Mouse (Mus musculus) adrenal gland, postnatal 4 days (tissue): ENCODE data around the gene Rab1a. TPM values are rescaled to one million over a fixed set of nuclear protein-coding genes. Genes with fewer than 3 reads are reported as not detected.

Source experiments
- DNase-seq, 2 experiments: peaks; one replicate each; pipeline ENCODE4 v3.0.0; 2021 to 2022; ENCODE audit warnings: low spot score in 2 of 2, mixed read lengths in 2 of 2
- total RNA-seq, 2 experiments: library from RNA; stranded (reverse); gene quantifications; 2 replicates each; pipeline ENCODE4 v1.2.3; 2021

The Rab1a gene
- total RNA-seq, 2 experiments from 2014 or later: 153 to 164 TPM

- no peak for DNase-seq
These were observed 45.4 kb downstream of the Rab1a start for GRCm38 (mm10) chr11:20246616-20247015.

GRCm38 (mm10) chr11:20247146-20247855, 46.1 kb downstream of the Rab1a start:
- DNase-seq: no peak

GRCm38 (mm10) chr11:20248277-20248676, 47.0 kb downstream of the Rab1a start:
- DNase-seq: no peak

- peak in 1 of 2 experiments; percentile 24 for DNase-seq
These were observed 47.6 kb downstream of the Rab1a start for GRCm38 (mm10) chr11:20248840-20249239.

- DNase-seq: peak; percentile 82 to 90
These were observed 48.3 kb downstream of the Rab1a start, which contains the start of gene Cep68 for GRCm38 (mm10) chr11:20249296-20250110. Gene Cep68, minus strand, starts transcription at chr11:20249429.

- no peak for DNase-seq
These were observed 49.4 kb downstream of the Rab1a start for GRCm38 (mm10) chr11:20250476-20251178.

- no peak for DNase-seq
These were observed 51.9 kb downstream of the Rab1a start for GRCm38 (mm10) chr11:20253088-20253487.

GRCm38 (mm10) chr11:20254791-20255190, 53.6 kb downstream of the Rab1a start:
- DNase-seq: no peak

GRCm38 (mm10) chr11:20262628-20263380, 61.6 kb downstream of the Rab1a start:
- no peak for DNase-seq

GRCm38 (mm10) chr11:20269885-20270284, 68.7 kb downstream of the Rab1a start:
- no peak for DNase-seq

- no peak for DNase-seq
These were observed 74.7 kb downstream of the Rab1a start for GRCm38 (mm10) chr11:20275974-20276373.

Other genes with a start within 250 kb of the Rab1a start
- 100 to 1,000 TPM; 119 to 125 TPM for gene Actr2, start 88.5 kb upstream of the Rab1a start, total RNA-seq
- 10 to 100 TPM; 37.0 to 37.3 TPM for gene Cep68, start 48.0 kb downstream of the Rab1a start, total RNA-seq
- gene Slc1a4, start 131.3 kb downstream of the Rab1a start, total RNA-seq: 10 to 100 TPM in 1 of 2 experiments, 1 to 10 TPM in 1; 8.7 to 10.8 TPM